Mouse (Mus musculus) heart, embryonic 14.5 days (tissue): ENCODE measurements around the gene Tspan3. TPM values are rescaled to one million over a fixed set of nuclear protein-coding genes. Genes with fewer than 3 reads are reported as not detected.

Experiments
- ATAC-seq: fragments of 200-750 bp; cut with Nextera tagmentation; 2 replicates; pipeline ENCODE4 v1.8.0; 2017; ENCODE audit warnings: low read depth, moderate TSS enrichment; ENCODE audit not compliant: insufficient number of reproducible peaks, insufficient read depth, low FRiP score
- H3K27ac ChIP-seq, 2 experiments: fragments of 200-500 bp in 1 of 2; fragments of 300-500 bp in 1 of 2; sonication (generic) in 1 of 2; replicated peaks in 1 of 2; 2 replicates each; pipeline ENCODE4 v1.5.1; 2012 to 2014; ENCODE audit warnings: low read depth in 2 of 2, low read length in 2 of 2, control low read depth in 1 of 2, mild to moderate bottlenecking in 1 of 2, mixed read lengths in 1 of 2; ENCODE audit not compliant: control insufficient read depth in 1 of 2, insufficient read depth in 1 of 2
- H3K27me3 ChIP-seq: fragments of 300-500 bp; sonication (generic); 2 replicates; pipeline ENCODE4 v1.6.1; 2014; ENCODE audit warnings: mild to moderate bottlenecking, low read length, control low read depth; ENCODE audit not compliant: control insufficient read depth, insufficient read depth
- H3K36me3 ChIP-seq: fragments of 300-500 bp; sonication (generic); 2 replicates; pipeline ENCODE4 v1.6.1; 2014; ENCODE audit warnings: mild to moderate bottlenecking, control low read depth, low read length, mixed read lengths; ENCODE audit not compliant: control insufficient read depth, insufficient read depth
- H3K4me1 ChIP-seq, 2 experiments: fragments of 200-500 bp in 1 of 2; fragments of 300-500 bp in 1 of 2; sonication (generic) in 1 of 2; 2 replicates each; pipeline ENCODE4 v1.6.1; 2012 to 2014; ENCODE audit warnings: low read length in 2 of 2, control low read depth in 1 of 2, mixed read lengths in 1 of 2; ENCODE audit not compliant: control insufficient read depth in 2 of 2, insufficient read depth in 2 of 2
- H3K4me2 ChIP-seq: fragments of 300-500 bp; sonication (generic); 2 replicates; pipeline ENCODE4 v1.6.1; 2014; ENCODE audit warnings: mild to moderate bottlenecking, low read length
- H3K4me3 ChIP-seq, 2 experiments: fragments of 200-500 bp in 1 of 2; fragments of 300-500 bp in 1 of 2; sonication (generic) in 1 of 2; 2 replicates each; pipeline ENCODE4 v1.5.1; 2012 to 2014; ENCODE audit warnings: low read length in 2 of 2, mild to moderate bottlenecking in 2 of 2, control low read depth in 1 of 2, low read depth in 1 of 2, moderate library complexity in 1 of 2; ENCODE audit not compliant: control insufficient read depth in 1 of 2, insufficient read depth in 1 of 2
- H3K9ac ChIP-seq: fragments of 300-500 bp; sonication (generic); 2 replicates; pipeline ENCODE4 v1.6.1; 2014; ENCODE audit warnings: mild to moderate bottlenecking, low read length
- H3K9me3 ChIP-seq: fragments of 300-500 bp; sonication (generic); 2 replicates; pipeline ENCODE4 v1.6.1; 2016; ENCODE audit warnings: low read length, control low read depth; ENCODE audit not compliant: control insufficient read depth
- whole genome bisulfite sequencing: fragments of 180-500 bp; shearing (Covaris S2); extraction: QIAGEN DNeasy Blood & Tissue Kit; methylation state at CpG from one replicate; pipeline ENCODE4 v1.1.7; 2014; 5-methylcytosine and 5-hydroxymethylcytosine counted together
- polyA plus RNA-seq: library from polyadenylated mRNA; unstranded; fragments of >200 nt; fragmentation: Nextera tagmentation; extraction: Ambion mirVana; gene quantifications from 2 replicates; pipeline ENCODE4 v1.2.1, GENCODE M21; 2014

The Tspan3 gene
- polyA plus RNA-seq, 1 experiment from 2014 or later, result 487 TPM

- ATAC-seq, result no peak
- 68% methylated on average over 4 of the region's 4 CpGs for WGBS
- Histone ChIP-seq H3K4me3 (no peak overlapping the region), H3K27me3 (no peaks in the 10 kb centered on the region), H3K27ac (peak overlapping the region; percentile 68 to 87), H3K36me3 (peaks cover 5% of the 10 kb centered on the region), H3K4me2 (peak overlapping the region; percentile 21), H3K9me3 (no peaks in the 10 kb centered on the region), H3K4me1 (peaks cover 10 to 42% of the 10 kb centered on the region in 2 experiments), H3K9ac (peak overlapping the region; percentile 41)
These were observed 12.7 kb downstream of the Tspan3 start for GRCm38 (mm10) chr9:56152482-56153007.

GRCm38 (mm10) chr9:56151745-56152481, 13.4 kb downstream of the Tspan3 start:
- WGBS, result 29% methylated on average over 7 of the region's 7 CpGs
- Histone ChIP-seq H3K4me3 (no peak overlapping the region), H3K9ac (peak overlapping the region; percentile 41), H3K27me3 (no peaks in the 10 kb centered on the region), H3K9me3 (no peaks in the 10 kb centered on the region), H3K36me3 (peaks cover 10% of the 10 kb centered on the region), H3K4me2 (peak overlapping the region; percentile 21), H3K27ac (peak overlapping the region; percentile 54 to 87), H3K4me1 (peaks cover 10 to 39% of the 10 kb centered on the region in 2 experiments)
- peak; percentile 72; the same call in 1 of the 2 replicates for ATAC-seq

GRCm38 (mm10) chr9:56146326-56146923, 18.9 kb downstream of the Tspan3 start:
- WGBS, result 94% methylated on average over 16 of the region's 16 CpGs
- Histone ChIP-seq H3K36me3 (peaks cover 59% of the 10 kb centered on the region), H3K27ac (no peak overlapping the region), H3K4me3 (no peak overlapping the region), H3K4me1 (peaks cover 6 to 15% of the 10 kb centered on the region in 2 experiments), H3K9ac (no peak overlapping the region), H3K27me3 (no peaks in the 10 kb centered on the region), H3K4me2 (no peak overlapping the region), H3K9me3 (no peaks in the 10 kb centered on the region)
- ATAC-seq, result no peak

GRCm38 (mm10) chr9:56144366-56145003, 20.8 kb downstream of the Tspan3 start:
- WGBS, result 90% methylated on average over 7 of the region's 7 CpGs
- no peaks in the 10 kb centered on the region for H3K9me3 ChIP-seq
- H3K4me2 ChIP-seq, result no peak overlapping the region
- no peak overlapping the region for H3K9ac ChIP-seq
- H3K36me3 ChIP-seq, result peaks cover 65% of the 10 kb centered on the region
- ATAC-seq, result no peak
- H3K4me3 ChIP-seq, result no peak overlapping the region
- H3K4me1 ChIP-seq, result peaks cover 9 to 23% of the 10 kb centered on the region in 2 experiments
- H3K27ac ChIP-seq, result no peak overlapping the region
- no peaks in the 10 kb centered on the region for H3K27me3 ChIP-seq

- Histone ChIP-seq H3K9me3 (no peaks in the 10 kb centered on the region), H3K4me1 (peaks cover 3 to 14% of the 10 kb centered on the region in 2 experiments), H3K9ac (no peak overlapping the region), H3K27ac (peak overlapping the region in 1 of 2 experiments; percentile 39; a peak in 1 of 4 replicates), H3K27me3 (no peaks in the 10 kb centered on the region), H3K4me2 (no peak overlapping the region), H3K36me3 (peaks cover 74% of the 10 kb centered on the region), H3K4me3 (no peak overlapping the region)
- 0 out of 2 replicates have a peak, but pooled peaks have one; percentile 35 for ATAC-seq
- 69% methylated on average over 9 of the region's 9 CpGs for WGBS
These were observed 23.5 kb downstream of the Tspan3 start for GRCm38 (mm10) chr9:56141776-56142175.

- no peaks in the 10 kb centered on the region for H3K9me3 ChIP-seq
These were observed 29.6 kb downstream of the Tspan3 start for GRCm38 (mm10) chr9:56135590-56136197.

GRCm38 (mm10) chr9:56134614-56135013, 30.7 kb downstream of the Tspan3 start:
- Histone ChIP-seq H3K4me3 (no peak overlapping the region), H3K4me1 (peaks cover 19 to 50% of the 10 kb centered on the region in 2 experiments), H3K4me2 (no peak overlapping the region), H3K9me3 (no peaks in the 10 kb centered on the region), H3K27ac (peak overlapping the region; percentile 26 to 84), H3K27me3 (no peaks in the 10 kb centered on the region), H3K9ac (0 out of 2 replicates have a peak overlapping the region, but pooled peaks have one; percentile 25), H3K36me3 (peaks cover 85% of the 10 kb centered on the region)
- ATAC-seq, result no peak
- WGBS, result 63% methylated on average over 4 of the region's 4 CpGs

More at GRCm38 (mm10) chr9:56135590-56136197, 29.6 kb downstream of the Tspan3 start:
- Histone ChIP-seq H3K4me2 (no peak overlapping the region), H3K4me1 (peaks cover 17 to 47% of the 10 kb centered on the region in 2 experiments), H3K4me3 (no peak overlapping the region), H3K9ac (no peak overlapping the region), H3K36me3 (peaks cover 80% of the 10 kb centered on the region), H3K27me3 (no peaks in the 10 kb centered on the region), H3K27ac (no peak overlapping the region)
- WGBS, result 85% methylated on average over 4 of the region's 4 CpGs
- ATAC-seq, result no peak
